Mouse (Mus musculus) liver, postnatal 0 days (tissue): Measurements from ENCODE around the gene Phf12.

Experiments used
- CTCF ChIP-seq: sonication (generic); IDR thresholded peaks from 2 replicates; pipeline ENCODE4 v1.5.1; 2016; ENCODE audit warnings: antibody characterized with exemption, low read depth
- EP300 ChIP-seq: IDR thresholded peaks from 2 replicates; pipeline ENCODE4 v1.6.1; 2016; ENCODE audit warnings: antibody characterized with exemption, low read depth, mild to moderate bottlenecking

DNA sequence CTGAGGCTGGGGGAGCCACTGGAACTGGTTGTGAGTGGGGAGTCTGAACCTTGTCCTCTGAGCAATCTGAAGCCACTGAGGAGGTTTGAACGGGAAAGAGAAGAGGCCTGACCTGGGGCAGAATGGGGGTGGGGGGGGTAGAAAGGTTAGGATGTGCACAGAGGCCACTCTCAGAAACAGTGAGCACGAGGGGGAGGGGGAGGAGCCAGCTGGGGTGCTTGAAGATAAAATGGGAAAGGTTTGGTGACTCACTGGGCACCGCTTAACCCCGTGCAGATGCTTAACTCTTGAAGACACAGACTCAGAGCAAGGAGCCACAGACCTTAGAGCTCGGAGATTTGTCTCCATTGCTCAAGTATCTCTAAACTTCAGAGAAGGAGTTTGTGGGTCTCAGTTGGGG, 21.7 kb upstream of the Phf12 start:
- TF ChIP-seq CTCF (no peak), EP300 (no peak)
